Mouse (Mus musculus): ENCODE measurements around the gene Smad3.

The Smad3 gene

DNA sequence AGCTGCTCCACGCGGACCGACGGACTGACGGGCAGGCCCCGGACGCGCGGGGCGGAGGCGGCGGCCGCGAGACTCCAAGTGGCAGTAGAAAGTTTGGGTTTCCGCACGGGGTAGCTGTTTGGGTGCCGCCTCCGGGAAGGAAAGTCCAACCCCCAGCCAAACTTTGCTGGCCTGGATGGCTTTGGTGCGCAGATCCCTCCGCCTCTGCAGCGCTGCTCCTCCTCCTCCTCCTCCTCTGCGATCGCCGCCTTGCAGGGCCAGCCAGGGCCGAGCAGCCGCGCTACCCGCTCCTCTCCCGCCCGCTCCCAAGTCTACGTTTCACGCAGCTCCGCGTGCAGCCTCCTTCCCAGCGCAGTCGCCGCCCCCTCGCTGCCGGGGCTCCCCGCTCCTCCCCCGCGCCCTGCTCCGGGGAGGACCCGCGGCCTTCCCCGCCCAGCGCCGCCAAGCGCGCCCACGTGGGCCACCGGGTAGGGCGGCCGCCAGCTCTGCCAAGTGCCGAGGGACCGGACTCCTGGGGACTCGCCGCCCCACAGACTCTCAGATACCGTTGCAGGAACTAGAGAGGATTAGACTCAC lies at the start of gene Smad3:
Gene Smad3, minus strand, starts transcription at position 130 of the 576 bp plus-strand sequence.
- DNase-seq = peak; percentile 83

DNA sequence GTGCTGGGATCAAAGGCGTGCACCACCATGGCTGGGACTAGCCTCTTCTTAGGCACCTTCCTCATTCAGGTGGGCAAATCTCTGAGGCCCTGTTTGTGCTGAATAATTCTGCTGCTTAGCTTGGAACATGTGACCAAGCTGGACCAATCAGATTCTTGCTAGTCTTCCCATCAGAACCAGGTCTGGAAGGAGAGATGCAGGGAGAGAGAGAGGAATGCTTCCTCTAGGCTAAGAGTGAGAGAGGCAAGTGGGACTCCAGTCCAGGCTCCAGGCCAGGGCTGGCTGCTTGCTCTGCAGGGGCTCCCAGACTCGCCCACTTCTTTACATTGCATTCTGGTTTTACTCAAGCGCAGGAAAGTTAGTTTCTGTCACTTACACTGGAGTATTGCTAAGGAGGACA lies 47.1 kb upstream of the Smad3 start:
- no peak for DNase-seq

DNA sequence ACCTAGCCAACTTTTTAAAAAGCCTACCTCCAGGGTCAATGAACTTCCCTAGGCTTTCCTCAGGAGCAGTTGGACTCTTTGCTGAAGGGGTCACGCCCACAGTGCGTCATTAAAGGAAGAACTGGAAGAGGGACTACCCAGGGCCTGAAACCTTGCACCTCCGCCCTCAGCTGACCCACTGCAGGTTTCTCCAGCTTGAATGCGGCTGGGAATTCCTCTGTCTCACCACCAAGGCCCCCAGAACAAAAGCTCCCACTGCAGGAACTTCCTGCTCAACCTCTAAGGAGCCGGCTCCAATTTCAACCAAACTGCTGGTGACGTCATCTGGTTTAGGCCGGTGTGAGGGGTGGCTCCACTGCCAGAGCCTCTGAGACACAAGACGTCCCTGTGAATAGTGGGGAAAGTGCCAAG lies 45.4 kb upstream of the Smad3 start:
- no peak for DNase-seq

DNA sequence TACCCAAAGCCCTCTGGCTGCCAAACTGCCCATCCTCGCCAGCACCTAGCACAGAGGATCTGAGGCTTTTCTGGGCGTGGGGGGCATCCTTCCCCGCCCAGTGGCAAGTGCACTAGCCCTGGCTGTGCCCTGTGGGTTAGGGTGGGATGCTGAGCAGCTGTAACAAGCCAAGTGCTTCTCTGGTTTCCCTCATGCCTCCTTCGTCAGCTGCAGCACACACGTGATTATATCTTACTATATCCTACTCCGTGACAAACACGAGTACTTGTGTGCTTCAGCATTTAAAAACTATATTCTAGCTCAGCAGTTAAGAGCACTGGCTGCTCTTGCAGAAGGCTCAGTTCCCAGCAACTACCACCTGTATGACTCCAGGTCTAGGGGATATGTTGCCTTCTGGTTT lies 44.7 kb upstream of the Smad3 start:
- DNase-seq = no peak

DNA sequence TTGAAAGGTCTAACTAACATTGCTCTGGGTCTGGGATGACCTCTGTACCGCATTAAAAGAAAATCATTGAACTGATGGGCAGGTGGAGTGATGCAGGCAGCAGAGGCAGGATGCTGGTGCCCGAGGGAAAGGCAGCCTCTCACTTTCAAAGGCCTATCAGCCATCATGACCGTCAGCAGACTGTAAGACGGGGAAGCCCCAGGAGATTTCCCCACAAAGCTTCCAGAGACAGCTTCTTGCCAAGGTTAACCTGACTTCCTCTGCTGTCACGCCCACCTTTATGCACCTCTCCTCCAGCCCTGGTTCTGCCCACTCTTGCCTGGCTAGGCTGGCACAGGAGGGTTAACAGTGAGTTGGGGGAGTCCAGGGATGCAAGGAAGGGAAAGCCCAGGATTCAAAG lies 44.3 kb upstream of the Smad3 start:
- DNase-seq = no peak

DNA sequence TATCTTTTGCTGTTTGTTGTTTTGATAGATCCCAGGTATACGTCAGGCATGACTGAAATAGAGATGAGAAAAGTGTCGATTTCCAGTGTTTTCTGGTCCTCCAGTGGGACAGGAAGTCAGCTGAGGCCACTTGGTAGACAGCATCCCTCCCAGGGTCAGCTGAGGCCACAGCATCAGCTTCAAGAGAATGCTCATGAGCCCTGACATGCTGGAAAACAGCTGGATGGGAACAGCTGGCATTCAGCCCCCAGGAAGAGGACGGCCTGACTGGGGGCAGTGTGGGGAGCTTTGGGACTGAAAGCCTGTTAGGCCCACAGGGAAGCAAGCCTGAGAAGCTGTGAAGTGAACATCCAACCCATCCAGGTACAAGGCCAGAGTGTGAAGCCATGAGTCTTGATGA lies 38.6 kb upstream of the Smad3 start:
- no peak for DNase-seq

DNA sequence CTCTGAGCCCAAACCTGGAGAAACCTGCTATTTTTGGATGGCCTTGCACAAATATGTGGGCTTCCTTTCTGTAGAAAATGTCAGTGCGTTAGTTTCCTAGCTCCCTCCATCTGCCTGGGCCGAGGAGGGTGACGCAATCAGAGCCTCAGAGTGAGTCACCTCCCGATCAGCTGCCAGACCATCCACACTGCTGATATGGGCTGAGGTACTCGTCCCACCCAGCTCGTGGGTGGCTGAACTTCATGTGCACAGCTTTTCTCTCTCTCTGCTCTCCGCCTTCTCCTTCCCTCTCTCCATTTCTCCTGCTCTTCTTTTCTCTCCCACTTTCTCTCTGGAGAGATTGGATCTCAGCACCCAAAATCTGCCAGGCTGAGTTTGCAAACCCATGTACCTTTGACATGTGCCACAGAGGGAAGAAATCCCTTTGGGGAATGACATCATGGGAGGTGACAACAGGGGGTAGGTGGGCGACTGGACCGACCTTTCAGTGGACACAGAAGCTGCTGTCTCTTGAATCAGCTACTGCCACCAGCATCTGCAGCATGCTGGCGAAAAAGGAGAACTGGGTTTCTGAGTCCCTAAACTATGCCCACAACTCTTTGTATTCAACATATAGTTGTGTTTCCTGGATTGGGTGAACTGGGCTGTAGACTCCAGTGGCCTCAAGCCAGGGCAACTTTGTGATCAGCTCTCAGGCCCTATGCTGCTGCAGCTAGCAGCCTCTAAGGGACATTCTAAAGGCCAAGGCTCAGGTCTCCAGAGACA lies 36.1 kb upstream of the Smad3 start:
- DNase-seq = no peak

DNA sequence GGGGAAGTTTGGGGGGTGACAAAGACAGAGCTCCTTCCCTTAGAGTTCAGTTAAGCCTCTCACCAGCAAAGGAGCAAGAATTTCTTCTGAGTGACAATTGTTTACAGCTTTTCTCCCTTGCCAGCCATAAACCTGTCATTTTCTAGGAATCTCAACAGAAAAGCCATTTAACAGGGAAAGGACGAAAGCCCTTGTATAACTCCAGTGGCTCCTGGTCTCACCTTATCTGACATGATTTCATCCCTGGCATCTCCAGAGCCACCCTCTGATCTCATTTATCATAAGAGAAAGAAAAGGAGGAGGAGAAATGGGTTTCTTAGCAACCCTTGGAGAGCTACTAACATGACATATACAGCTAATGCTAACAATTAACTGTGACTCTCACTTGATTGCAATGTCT lies 33.9 kb upstream of the Smad3 start:
- no peak for DNase-seq

DNA sequence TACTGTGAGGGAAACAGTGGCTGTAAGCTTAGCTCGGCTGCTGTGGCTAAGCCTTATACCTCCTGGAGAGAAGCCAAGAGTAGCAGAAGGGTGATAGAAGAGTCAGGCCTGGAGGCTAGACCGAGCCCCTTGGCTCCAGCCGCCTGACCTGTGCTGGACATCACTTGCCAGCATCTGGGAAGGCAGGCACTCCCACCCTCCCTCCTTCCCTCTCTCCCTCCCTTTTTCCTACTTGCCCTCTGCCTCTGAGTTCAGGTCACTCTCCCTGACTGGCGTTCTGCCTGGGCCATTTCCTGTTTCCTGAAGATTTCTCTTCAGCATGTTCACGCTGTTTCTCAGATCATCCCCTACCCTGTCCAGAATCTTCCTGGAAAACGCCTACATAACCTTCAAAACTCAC lies 33.5 kb upstream of the Smad3 start:
- no peak for DNase-seq

DNA sequence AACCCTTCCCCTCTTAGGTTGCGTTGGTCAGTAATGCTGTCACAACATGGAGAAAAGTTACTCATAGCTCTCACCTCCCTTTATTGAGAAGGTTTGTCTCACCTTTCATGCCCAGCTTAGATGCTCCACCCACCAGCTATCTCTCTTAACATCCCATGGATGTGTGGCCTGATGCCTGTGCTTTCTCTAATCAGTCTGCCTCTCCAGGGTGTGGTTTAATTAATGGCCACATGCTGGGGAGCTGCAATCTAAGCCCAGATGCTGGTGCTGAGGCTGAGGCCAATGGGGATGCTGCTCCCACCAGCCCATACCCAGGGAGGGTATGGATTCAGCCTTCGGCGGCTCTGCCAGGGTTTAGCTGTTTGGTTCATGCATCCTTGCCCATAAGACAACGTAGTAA lies 32.4 kb upstream of the Smad3 start:
- no peak for DNase-seq

DNA sequence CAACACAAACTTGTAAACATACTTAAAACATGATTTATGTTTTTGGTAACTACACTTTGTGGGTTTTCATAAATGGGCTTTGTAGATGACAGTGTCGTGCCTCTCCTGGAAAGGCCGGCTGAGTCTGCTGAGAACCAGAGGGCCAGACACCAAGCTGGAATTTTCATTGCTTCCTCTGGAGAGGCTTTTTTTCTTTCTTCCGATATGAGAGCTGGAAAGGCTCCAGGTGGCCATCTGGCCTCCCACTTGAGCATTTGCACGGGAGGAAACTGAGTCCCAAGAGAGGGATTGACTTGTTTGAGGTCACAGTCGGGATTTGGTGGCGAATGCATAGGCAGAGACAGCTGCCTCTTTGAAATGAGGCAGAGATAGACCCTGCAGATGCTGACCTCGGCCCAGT lies 31.6 kb upstream of the Smad3 start:
- no peak for DNase-seq

DNA sequence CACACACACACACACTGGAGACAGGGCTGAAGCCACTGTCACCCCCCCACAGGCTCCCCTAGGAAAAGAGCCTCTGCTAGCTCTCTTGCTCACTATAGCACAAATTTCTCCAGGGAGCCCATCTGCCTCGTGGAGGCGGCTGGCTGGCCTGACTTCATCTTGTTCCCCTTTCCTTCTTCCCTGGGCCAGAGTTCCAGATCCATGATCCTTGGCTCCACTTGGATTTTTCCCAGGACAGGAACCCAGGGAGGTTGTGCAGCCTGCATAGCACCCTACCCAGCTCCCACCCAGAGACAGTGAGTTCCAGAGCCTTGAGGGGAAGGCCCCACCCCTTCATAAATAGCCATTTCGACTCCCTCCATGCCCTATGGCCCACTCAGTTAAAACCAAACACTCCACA lies 29.8 kb upstream of the Smad3 start:
- DNase-seq = no peak

DNA sequence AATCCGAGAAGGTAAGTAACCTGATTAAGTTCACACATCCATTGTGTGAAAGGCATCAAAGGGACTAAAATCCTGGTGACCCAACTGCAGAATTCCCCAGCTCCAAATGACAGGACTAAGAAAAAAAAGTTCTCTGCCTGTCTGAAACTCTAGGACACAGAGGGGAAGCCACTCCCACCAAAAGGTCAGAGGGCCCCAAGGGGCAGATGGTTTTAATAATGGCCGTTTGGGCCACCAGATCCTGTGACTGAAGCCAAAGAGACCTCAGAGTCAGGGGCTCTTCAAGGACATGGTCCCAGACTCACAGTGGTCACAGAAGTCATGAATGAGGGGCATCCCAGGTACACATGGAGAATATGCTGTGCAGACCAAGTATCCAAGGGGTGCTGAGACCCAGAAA lies 29.3 kb upstream of the Smad3 start:
- no peak for DNase-seq

DNA sequence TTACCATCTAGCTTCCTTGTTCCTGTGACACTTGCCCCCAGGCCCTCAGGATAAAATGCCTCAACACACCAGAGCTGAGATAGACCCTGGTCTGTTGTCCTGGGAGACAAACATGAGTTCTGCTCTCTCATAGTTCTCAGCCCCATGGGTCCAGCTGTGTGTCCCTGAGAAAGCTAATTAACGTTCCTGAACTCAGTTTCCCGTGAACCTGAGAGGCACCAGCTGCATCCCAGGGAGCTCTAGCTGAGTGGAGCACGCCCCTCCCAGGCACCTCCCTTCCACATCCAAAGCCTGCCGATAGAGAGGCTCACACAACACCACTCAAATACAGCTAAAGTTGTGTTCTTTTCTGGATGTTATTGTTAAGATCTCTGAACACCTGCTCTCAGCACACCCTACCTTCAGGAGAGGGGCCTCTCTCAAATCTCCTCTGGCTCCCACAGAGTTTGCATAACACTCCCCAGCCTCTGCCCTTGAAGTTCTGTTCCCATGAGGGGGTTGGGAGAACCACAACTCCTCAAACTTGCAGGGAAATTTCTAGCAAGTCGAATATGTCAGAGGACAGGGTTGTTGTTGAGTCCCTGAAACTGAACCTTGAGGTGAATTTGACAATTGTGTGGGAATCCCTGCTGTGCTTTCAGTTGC lies 28.4 kb upstream of the Smad3 start:
- no peak for DNase-seq

DNA sequence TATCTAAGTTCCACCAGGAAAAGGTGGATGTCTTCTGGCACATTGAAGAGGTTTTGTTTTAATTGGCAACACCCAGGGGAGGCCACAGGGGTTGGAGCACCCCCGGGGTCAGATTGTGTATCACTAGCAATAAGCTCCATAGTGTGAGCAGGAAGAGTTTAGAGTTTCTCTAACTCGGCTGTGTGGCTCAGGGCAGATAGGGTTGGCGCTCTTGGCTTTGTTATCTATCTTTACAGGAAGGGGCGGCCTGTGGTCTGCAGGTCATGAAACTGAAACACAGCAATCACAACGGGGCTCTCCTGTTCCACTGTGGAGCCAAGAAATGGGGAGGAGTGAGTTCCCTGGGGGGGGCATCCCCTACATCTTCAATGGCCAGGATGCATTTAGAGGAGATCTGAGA lies 27.7 kb upstream of the Smad3 start:
- DNase-seq = no peak

DNA sequence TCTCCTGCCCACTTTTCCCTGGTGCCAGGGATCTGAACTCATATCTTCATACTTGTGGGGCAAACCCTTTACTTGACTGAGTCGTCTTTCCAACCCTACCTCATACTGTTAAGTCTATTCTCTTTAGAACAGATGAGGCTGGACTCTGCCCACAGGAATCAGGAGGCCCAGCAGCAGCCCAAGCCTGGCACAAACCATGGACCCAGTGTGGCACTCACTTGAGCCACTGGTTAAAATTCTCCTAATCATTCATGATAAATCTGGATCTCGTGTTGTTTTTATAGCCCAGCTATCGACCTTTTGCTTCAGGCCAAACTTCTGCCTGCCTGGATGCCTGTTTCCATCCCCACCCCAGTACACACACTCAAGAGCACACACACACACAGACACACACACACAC lies 26.8 kb upstream of the Smad3 start:
- no peak for DNase-seq

DNA sequence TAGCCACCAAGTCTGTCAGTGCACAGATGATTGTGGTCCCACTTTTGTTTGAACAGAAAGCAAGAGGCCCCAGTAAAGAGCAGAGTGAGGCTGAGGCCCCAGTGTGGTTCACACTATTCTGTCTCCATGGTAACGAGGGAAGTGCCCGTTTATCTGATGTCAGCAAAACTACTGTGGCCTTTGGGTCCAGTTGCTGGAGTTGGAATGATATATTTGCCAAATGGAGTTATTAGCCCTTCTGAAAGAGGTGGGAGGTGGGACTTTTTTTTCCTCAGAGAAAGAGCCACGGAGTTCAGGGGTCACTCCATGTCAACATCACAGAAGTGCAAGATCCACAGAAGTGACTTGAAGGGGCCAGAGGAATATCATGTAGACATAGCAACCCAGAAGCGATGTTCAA lies 24.9 kb upstream of the Smad3 start:
- no peak for DNase-seq

DNA sequence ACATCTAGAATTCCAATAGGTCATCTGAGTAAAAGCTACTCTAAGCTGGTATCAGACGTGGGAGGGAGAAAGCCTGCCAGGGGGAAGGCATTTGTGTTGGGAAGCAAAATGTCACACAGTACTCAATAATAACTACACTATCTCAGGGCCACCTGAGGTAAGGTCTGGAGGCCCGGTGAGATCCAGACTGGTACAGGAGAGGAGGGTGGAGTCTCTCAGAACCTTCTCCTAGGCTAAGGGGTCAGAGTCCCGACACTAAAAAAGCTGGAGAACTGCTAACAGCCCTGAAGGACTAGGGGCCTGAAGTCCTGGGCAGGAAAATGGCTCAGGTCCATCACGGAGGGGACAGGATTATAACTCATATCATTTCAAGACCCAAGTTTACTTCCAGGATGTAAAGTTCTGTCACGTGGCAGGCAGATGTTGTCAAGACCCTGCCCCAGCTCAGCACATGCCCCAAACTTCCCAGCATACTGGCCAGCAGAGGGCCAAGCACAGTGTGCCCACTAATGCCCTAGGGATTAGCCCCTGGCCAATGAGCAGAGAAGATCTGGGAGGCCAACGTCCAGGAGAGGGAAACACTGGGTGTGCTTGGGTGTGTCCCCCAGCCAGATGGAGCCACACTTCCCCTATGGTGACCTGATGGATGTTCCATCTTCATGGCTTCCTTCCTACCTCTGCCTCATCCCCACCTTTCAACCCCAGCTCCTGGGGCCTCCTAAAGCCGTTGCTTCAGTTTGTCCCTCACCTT lies 24.1 kb upstream of the Smad3 start:
- no peak for DNase-seq

DNA sequence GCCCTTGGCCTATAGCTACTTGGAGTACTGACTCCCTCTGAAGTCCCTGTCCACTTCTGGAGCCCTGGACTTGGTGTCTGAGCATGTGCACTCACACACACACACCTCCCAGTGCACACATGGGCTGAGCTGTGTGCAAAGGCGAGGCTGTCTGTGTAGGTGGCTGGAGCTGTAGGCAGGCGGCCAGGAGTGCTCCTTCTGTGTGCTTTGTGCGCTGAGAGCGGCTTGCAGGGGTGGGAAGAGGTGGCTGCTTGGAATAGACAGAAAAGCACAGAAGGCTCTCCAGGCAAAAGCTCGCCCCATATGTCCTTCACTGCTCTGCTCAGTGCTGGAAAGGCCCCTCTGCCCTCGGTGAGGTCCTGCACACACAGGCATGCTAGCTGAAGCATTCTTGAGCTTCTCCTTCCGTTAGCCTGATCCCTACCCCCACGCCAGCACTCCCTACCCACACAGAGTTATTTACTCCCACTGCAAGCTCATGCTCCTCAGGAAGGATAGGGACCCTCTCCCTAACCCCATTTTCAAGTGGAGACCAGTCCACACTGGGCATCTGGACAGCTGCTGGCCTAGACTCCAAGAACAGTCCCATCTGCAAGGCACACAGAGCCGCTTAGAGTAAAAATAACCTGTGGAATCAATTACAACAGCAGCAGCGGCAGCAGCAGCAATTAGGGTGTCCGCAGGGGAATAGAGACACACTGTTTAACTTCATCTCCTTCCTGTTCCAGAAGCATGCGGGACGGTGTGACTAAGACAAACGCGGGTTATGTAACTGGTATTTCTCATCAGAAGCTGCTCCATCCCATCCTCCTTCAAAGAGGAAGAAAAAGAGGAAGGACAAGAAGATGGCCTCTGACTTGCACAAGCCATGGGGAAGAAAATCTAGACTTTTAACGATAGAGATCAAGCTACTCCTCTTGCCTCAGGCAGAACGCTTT lies 22.4 kb upstream of the Smad3 start:
- no peak for DNase-seq

DNA sequence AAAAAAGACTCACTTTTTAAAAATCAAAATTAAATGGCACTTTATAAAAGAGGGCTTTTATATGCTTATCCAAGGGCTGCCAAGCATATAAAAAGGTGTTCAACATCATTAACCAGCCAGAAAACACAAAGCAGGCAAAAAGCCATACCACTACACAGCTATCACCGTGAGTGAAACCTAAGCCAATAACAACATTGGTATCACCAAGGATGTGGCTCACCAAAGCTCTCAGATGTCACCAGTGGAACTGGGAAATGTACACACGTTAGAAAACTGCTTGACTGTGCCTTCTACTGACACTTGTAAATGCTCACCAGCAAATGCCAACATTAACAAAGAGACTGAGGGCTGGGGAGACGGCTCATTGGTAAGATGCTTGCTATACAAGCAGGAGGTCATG lies 18.9 kb upstream of the Smad3 start:
- DNase-seq = no peak

DNA sequence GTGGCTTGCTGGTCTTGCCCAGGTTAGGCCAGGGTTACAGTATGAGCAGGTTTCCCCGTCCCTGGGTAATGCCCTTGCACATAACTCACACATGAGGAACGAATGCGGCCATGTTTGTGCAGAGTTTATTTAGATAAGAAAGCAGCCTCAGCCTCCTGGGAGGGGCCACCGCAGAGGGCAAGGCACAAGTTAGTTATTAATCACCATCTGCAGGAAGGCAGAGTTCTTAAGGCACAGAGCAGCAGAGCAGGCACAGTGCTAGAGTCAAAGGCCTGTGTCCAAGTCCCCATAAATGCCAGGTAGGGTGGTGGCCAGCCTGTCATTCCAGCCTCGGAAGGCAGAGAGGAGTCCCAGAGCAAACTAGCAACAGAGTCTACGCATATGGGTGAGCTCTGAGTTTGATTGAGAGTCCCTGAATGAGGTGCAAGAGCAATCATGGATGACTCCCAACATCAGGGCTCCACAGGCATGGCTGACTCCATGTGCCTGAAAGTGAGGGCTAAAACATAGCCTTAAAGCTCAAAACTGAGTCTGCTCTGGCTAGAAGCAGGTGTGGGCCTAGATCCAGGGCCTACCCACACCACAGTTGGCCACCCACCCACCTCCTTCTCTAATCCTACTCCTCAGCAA lies 17.2 kb upstream of the Smad3 start:
- DNase-seq = no peak

DNA sequence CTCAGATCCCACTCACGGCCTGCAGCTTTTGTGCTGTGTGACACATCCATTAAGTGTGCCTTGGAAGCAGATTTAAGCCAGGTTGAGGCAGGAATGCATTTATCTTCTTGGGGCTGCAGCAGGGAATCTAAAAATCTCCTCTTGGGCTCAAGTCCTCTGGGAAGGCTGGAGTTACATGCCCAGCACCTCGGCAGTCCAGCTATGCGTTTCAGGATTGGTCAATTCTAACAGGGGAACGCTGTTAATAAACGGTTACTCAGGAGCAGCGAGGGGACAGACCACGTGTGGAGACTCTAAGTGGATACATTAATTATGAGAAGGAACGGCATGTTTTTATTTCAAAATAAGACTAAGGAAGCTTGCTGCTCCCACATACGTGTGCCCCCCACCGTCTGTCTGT lies 14.7 kb upstream of the Smad3 start:
- DNase-seq = no peak

Measured in cerebellum, adult 9-11 months (tissue).